Mouse (Mus musculus): ENCODE results near the gene Sost.

DNA sequence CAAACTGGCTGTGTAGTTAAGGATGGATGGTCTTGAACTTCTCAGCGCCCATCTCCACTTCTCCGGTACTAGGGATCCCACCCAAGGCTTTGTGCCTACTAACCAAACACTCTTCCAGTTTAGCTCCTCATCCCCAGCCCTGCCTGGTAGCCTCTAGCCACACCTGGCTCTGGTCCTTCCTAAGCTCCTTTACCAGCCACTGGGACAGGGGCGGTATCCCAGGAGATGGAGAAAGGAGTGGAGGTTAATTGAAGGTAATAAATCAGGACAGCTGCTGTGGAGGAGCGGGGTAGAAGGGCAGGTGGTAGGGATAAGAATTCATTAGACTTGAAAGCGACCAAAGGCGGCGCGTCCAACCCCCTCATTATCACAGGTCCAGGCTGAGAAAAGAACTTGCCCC, 2.2 kb downstream of the Sost start:
- no peak for TF ChIP-seq POLR2A (IDR thresholded peaks at IDR 0.05; ENCODE audit: insufficient read length, low read depth)
- TF ChIP-seq TCF12 (IDR thresholded peaks at IDR 0.05; ENCODE audit: insufficient read depth, poor library complexity, severe bottlenecking): no peak
- TF ChIP-seq E2F4 (IDR thresholded peaks at IDR 0.05; ENCODE audit: insufficient read depth): no peak
